Mouse (Mus musculus) frontal cortex, postnatal 36 days (tissue): ENCODE results near the gene Abca7.

Experiments
- DNase-seq, 2 experiments: peaks; one replicate each; pipeline ENCODE4 v3.0.0; 2022; ENCODE audit warnings: low spot score in 2 of 2

Gene Abca7

DNA sequence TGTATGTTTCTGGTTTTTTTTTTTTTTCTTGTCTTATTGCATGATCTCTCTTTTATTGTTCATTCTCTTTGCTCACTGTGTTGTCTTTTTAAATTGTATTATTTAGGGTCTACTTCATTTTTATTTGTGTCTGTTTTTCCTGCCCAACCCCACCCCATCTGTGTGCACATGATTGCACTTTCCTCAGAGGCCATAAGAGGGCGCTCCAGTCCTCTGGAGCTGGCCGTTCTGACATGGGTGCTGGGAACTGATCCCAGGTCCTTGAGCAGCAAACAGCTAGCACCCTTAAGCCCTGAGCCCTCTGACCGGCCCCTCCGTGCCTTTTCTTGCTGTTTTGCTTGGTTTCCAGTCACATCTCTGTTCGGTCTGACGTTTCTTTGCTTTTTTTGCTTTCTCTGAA is 4.7 kb upstream of the Abca7 start:
- DNase-seq = no peak

DNA sequence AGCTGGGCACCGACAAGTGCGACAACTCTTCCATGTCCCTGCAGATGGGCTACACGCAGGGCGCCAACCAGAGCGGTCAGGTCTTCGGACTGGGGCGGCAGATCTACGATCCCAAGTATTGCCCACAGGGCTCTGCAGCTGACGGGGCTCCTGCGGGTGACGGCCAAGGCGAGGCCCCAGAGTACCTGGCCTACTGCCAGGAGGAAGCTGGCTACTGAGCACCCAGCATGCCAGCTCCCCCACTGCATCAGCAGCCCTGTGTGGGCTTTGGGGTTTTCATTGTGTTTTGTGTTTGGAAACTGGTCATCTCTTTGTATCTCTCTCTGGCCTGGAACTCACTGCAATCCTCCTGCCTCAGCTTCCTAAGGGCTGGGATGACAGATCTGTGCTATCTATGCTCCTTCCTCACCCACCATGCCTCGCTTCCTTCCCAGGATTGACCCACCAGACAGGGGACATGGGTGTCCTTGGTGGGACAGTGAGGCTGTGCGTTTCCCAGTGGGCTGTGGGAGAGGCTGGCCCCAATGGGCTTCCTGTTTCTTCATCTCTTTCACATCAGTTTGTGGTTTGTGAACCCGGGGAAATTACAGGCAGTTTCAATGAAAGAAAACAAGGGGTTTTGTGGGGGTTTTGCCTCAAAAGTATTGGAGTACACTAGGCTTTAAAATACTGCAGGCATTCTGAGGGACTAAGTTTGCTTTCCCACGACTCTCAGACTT is 1.7 kb upstream of the Abca7 start:
- no peak for DNase-seq

DNA sequence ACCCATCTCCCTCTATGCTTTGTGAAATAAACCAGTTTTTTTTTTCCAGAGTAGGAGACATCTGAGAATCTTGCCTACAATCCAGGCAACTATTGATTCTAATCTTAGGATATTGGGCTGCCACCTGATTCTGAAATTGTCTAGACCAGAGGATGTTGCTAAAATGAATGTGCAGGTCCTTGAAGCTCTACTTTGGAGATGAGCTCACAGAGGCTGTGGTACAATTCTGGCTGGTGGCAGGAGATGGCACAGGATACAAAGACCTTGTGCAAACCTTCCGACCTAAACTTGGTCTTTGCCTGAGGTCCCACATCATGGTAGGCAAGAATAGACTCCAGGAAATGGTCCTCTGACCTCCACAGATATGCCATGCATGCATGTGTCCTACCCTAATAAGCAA is 658 bp upstream of the Abca7 start:
- no peak for DNase-seq

DNA sequence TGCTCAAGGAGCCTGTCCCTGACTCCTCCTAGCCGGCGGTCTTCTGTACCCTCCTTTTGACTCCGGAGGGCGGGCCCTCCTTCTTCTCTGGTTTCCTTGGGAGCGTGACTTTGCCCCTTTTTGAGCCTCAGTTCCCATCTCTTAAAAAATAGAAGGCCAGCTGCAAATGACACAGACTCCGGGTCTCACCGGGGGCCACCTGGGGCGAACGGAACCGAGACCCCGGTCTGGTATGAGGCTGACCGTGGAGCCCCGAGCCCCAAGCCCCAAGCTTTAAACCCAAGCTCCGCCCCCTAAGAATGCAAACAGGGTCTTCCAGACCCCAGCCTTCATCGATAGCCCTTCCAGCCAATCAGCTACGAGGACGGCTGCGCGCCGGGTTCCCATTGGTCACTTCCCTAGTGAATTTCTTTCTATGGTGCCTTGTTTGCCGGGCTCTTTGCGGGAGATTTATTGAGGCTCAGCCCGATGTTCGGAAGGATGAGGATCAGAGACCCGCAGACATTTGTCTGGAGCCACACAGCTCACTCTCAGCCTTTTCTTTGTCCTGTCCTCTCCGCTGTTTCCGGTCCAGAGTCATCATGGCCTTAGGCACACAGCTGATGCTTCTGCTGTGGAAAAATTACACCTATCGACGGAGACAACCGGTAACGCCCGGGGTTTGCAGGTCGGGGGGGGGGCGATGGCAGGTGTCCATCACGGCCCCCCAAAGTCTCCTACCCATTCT is 903 bp downstream of the Abca7 start:
- peak; percentile 73 to 76 for DNase-seq

DNA sequence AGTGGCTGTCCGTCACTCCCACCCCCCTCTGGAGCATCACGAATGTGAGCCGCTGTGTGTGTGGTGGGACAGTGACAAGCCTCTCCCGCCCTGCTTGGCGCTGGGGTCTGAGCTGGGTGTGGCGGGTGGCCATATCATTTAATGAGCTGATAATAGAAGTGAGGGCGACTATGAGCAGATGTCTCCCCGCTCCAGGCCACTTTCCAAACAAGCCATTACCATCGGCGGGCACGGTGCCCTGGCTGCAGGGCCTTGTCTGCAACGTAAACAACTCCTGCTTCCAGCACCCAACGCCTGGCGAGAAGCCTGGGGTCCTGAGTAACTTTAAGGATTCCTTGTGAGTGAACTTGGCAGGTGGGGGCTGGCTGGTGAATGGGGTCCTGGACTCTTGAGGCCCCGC is 1.5 kb downstream of the Abca7 start:
- no peak for DNase-seq

DNA sequence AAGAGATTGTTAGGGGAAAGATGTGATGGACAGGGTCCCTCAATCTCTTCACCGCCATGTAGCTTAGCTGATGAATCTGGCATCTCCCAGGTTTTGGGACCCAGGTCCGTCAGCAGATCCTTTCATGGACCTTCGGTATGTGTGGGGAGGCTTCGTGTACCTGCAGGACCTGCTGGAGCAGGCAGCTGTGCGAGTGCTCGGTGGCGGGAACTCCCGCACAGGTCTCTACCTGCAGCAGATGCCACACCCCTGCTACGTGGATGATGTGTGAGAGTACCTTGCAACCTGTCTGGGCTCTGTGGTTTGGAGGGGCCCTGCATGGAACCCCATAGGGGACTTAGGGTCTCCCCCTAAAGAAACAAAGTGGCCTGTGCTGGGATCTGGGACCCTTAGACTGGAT is 5.7 kb downstream of the Abca7 start:
- DNase-seq = no peak

DNA sequence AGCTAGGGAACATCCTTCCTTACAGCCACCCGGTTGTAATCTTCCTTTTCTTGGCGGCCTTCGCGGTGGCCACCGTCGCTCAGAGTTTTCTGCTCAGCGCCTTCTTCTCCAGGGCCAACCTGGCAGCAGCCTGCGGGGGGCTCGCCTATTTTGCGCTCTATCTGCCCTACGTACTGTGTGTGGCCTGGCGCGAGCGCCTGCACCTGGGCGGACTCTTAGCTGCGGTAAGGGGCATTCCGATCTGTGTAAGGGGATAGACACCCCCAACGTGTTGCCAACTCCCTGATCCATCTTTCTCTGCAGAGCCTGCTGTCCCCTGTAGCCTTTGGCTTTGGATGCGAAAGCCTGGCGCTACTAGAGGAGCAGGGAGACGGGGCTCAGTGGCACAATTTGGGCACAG is 6.5 kb downstream of the Abca7 start:
- DNase-seq = no peak

DNA sequence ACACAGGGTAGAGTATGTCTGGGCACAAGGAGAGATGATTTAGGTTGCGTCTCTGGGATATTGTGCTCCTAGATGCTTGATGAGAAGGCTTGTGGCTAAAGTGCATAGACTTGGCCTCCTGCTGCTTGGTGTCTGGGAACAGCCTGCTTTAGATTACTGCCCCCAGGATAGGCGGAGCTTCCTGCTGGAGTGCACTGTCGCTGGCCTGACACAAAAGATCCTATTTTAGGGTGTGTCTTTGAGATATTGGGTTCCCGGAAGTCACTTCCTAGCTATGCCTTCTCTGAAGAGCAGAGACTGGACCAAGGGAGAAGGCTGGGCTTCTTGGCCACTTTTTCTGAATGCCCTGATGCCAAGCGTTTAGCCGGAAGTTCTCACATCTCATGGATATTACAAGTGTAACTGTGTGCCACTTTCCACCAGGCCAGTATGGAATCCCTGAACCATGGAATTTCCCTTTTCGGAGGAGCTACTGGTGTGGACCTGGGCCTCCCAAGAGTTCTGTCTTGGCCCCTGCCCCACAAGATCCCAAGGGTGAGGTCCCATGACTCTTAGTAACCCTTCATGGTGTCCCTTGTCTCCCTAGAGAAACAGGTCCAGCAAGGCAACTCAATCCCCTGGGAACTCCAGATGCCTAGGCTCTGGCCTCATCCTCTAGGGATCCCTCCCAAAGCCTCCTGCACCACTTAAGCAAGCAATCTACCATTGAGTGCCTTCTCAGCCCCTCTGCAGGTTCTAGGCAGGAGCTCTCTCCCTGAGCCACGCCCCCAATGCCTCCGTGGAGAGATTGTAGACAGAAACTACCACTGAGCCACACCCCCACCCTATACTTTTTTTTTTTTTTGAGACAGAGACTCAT is 7.3 kb downstream of the Abca7 start:
- no peak for DNase-seq

DNA sequence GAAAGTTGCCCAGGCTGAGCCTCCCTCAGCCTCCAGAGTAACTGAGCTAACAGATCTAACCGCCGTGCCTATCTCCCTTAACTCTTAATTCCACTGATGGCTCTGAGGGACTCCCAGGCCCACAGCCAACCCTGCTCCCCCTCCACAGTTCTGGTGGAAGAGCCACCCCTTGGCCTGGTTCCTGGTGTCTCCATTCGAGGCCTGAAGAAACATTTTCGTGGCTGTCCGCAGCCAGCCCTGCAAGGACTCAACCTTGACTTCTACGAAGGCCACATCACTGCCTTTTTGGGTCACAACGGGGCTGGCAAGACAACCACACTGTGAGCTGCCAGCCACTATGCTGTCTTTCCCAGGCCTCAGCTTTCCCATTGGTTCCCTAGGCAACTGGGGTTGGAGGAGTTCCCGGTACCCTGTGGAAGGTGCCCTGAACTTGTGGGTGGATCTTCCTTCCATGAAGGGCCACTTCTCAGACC is 8.0 kb downstream of the Abca7 start:
- DNase-seq = no peak

DNA sequence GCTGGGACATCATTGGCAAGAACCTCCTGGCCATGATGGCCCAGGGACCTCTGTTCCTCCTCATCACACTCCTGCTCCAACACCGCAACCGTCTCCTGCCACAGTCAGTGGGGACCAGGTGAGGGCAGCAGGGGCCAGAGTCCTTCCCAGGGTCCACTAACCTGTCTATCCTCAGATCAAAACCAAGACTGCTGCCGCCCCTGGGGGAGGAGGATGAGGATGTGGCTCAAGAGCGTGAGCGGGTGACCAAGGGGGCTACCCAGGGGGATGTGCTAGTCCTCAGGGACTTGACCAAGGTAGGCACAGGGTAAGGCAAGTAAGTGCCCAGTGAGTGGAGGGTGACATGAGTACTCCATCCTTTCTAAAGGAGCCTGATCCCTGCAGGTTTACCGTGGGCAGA is 15.4 kb downstream of the Abca7 start:
- no peak for DNase-seq

DNA sequence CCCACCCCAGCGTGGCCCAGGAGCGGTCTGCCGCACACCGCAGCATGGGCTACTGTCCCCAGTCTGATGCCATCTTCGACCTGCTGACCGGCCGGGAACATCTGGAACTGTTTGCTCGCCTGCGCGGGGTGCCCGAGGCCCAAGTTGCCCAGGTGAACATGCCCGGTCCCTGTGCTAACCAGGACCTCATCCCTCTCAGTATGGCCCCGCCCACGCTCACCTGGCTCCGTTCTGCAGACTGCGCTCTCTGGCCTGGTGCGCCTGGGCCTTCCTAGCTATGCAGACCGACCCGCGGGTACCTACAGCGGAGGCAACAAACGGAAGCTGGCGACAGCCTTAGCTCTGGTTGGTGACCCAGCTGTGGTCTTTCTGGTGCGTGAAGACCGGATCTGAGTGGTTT is 17.3 kb downstream of the Abca7 start:
- no peak for DNase-seq

DNA sequence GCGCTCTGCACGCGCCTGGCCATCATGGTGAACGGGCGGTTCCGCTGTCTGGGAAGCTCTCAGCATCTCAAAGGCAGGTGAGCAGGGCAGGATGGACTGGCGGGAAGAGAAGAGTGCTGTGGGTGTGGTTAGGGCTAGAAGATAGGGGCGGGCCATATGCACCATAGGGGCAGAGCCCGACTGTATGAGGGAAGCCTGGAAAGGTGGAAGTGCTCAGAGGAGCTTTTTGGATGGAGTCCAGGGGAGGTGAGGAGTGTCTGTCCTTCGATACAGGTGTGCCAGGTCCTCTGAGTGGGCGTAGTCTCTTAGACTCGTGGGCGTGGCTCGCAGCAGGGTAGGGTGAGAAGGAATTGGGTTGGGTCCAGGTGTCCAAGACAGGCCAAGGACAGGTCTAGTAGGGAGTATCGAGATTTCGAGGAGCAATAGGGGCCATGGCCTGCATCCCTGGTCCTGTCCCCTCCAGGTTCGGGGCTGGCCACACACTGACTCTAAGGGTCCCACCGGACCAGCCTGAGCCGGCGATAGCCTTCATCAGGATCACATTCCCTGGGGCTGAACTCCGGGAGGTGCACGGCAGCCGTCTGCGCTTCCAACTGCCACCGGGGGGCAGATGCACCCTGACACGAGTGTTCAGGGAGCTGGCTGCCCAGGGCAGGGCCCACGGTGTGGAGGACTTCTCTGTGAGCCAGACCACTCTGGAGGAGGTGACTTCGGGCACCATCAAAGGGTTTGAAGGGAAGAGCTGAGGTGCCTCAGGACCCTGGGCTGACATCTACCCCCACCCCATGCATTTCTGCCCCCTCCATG is 18.4 kb downstream of the Abca7 start:
- DNase-seq = no peak

DNA sequence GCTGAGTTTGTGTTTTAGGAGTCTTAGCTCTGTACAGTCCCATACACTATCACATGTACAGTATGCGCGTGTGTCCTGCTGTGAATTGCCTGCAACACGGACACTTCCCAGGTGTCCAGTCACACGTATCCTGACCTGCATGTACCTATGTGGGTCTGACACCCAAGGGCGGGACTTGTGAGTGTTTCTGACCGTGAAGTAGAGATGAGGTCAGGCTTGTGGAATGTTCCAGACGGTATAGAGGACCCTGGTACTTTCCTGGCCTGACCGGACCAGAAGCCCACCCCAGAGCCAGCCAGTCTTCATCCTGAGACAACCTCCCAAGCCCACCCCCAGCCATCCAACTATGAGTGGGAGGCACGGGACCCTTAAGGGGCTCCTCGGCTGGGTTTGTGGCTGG is 19.3 kb downstream of the Abca7 start:
- no peak for DNase-seq

DNA sequence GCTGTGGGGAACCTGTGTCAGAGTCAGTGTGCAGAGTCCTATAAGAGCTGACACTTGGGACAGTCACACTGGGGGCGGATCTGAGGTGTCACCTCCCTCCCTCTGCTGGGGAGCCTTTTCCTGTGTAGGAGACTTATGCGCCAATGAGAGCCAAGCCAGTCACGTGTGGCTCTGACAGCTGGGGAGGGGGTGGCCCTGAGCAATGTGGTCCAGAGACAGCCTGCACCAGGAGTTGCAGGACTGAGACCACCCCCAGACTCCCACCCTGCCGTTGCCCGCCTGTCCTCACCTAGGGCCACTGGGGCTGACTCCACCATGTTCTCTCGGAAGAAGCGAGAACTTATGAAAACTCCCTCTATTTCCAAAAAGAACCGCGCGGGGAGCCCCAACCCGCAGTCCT is 20.2 kb downstream of the Abca7 start, which contains the start of gene Arhgap45:
TSS of gene Arhgap45 (plus strand) at position 143 of the 400 bp plus-strand sequence.
- no peak for DNase-seq

DNA sequence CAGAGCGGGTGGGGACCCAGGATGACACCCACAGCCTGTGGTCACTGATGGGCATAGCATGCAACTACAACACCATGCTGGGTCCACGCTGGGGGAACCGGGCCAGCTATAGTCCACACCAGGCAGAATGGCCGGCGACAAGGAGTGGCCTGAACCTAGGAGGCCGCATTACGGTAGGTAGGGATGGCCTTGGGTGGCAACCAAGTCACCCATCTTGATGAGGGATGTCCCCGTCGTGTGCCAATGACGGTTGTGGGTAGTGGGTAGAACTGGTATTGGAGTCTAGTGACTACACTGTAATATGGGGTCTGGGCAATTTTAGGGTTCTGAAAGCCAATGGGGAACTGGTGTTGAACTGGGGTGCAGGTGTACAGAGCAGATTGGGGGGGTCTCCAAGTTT is 20.6 kb downstream of the Abca7 start:
- DNase-seq = no peak

DNA sequence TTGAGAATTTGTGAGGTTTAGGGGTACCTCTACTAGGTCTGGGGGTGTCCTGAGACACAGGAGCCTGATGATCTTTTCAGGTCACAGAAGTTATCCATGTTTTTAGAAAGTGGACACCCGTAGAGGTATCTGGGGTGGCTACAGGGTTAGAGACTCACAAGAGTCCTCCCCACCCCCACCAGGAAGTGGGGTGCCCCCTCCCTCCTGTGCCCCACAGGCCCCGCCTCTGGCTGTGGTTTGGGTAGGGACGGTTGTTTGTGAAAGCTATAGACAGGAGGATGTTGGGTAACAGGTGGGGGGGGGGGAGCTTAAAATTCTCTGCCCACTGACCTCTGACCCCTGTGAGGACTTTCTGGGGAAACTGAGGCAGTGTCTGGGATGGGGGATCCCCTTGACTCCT is 21.1 kb downstream of the Abca7 start:
- no peak for DNase-seq

DNA sequence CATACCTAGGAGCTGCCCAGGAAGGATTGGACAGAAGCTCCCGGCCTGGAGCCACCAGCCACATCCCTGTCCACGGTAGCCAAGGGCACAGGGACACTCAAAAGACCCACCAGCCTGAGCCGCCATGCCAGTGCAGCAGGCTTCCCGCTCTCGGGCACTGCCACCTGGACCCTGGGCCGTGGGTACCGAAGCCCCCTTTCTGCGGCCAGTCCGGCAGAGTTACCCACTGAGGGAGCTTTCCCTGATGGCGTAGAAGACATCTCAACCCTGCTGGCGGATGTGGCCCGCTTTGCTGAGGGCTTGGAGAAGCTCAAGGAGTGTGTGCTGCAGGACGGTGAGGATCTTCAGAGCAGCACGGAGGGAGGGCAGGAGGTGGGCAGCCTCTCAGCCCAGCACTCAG is 21.5 kb downstream of the Abca7 start:
- DNase-seq = no peak

DNA sequence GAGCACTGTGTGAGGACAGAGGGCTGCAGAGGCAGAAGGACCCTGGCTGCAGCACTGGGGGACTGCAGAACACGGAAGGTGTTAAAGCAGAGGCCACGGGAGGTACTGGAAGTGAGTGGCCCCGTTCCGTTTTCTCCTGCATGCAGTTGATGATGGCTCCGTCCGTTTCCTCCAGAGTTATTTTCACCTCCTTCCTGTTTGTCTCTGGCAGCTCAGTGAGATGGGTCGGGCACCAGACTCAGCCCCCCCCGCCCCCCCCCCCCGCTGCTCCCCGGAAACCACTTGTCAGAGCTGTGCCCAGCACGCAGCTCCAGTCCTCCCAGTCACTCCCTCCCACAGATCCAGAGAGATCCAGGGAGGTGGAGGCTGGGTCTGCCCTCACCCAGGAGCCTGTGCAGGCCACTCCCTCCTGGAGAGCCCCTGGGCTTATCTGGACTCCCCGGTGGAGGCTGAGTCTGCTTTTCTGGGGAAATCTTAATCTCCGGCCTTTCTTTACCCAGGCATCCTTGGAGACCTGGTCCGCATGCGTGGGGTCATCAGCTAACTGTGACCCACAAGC is 22.5 kb downstream of the Abca7 start:
- no peak for DNase-seq

DNA sequence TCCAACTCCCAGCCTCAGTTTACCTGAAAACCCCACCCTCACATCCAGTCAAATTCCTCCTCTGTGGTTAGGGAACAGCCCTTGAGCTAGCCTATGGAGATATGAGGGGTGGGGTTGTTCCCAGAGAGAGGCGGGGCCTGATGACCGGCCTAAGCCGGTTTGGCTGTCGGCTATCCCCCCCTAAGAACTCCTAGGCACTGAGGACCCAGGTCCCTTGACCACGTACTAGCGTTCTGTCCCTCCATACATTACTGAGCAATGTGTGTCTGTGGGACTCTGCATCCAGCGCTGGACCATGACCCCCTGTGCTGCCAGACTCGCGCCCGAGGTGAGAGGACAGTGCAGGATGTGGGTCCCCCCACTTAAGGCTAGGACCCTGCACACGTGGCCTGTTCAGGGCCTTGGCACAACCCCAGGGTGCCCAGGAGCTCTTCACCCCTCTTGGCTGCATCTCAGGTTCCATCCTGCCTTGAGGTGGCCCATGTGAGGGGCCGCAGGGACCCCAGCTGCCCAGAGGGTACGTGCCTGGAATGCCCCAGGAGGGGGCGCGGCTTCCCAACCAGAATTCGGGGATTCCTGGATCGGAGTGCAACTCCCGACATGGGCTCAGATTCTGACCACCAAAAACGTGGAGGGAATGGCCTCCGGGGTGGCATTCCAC is 23.3 kb downstream of the Abca7 start:
- no peak for DNase-seq

DNA sequence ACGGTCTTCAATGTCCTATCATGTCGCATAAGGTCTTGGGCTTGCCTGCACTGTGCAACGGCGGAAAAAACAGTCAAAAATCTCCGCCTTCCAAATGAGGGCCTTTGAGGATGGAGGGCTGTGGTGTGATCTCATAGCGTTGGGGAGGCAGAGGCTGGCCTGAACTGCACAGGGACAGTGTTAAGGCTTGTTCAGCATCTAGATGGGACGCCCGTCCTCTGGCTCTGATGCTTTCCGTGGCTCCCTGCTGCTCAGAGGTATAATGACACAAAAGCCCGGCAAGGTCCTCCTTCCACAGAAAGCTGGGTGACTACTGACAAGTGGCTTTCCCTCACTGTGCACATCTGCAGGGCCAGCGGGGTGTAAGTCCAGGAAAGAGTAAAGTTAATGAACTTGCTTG is 23.9 kb downstream of the Abca7 start:
- DNase-seq = no peak
